Mouse (Mus musculus) hindbrain, embryonic 15.5 days (tissue): ENCODE results near the gene Rab31. TPM values are rescaled to one million over a fixed set of nuclear protein-coding genes. Genes with fewer than 3 reads are reported as not detected.

Source experiments
- ATAC-seq: fragments of 200-750 bp; cut with Nextera tagmentation; 2 replicates; pipeline ENCODE4 v1.8.0; 2017; ENCODE audit warnings: low read depth, moderate number of reproducible peaks, moderate TSS enrichment; ENCODE audit not compliant: low FRiP score
- H3K27ac ChIP-seq: fragments of 300-500 bp; sonication (generic); replicated peaks from 2 replicates; pipeline ENCODE4 v1.5.1; 2015; ENCODE audit warnings: mild to moderate bottlenecking, inconsistent platforms
- H3K27me3 ChIP-seq: fragments of 300-500 bp; sonication (generic); 2 replicates; pipeline ENCODE4 v1.6.1; 2015; ENCODE audit warnings: control low read depth, inconsistent platforms
- H3K36me3 ChIP-seq: fragments of 300-500 bp; sonication (generic); 2 replicates; pipeline ENCODE4 v1.6.1; 2015; ENCODE audit warnings: control low read depth, inconsistent platforms
- H3K4me1 ChIP-seq: fragments of 300-500 bp; sonication (generic); replicated peaks from 2 replicates; pipeline ENCODE4 v1.6.1; 2015; ENCODE audit warnings: control low read depth, inconsistent platforms
- H3K4me2 ChIP-seq: fragments of 300-500 bp; sonication (generic); 2 replicates; pipeline ENCODE4 v1.6.1; 2015; ENCODE audit warnings: moderate library complexity, mild to moderate bottlenecking, inconsistent platforms
- H3K4me3 ChIP-seq: fragments of 300-500 bp; sonication (generic); 2 replicates; pipeline ENCODE4 v1.5.1; 2015; ENCODE audit warnings: mild to moderate bottlenecking, inconsistent platforms
- H3K9ac ChIP-seq: fragments of 300-500 bp; sonication (generic); 2 replicates; pipeline ENCODE4 v1.6.1; 2015; ENCODE audit warnings: inconsistent platforms
- H3K9me3 ChIP-seq: fragments of 300-500 bp; sonication (generic); 2 replicates; pipeline ENCODE4 v1.6.1; 2016; ENCODE audit warnings: control low read depth, inconsistent platforms
- WGBS: fragments of 180-500 bp; shearing (Covaris S2); methylation state at CpG from one replicate; pipeline ENCODE4 v1.1.7; 2015; 5-methylcytosine and 5-hydroxymethylcytosine counted together
- polyA plus RNA-seq: library from polyadenylated mRNA; unstranded; fragments of >200 nt; fragmentation: Nextera tagmentation; extraction: Ambion mirVana; gene quantifications from 2 replicates; pipeline ENCODE4 v1.2.1, GENCODE M21; 2015

The Rab31 gene
- polyA plus RNA-seq, 1 experiment from 2014 or later: 72.8 TPM

GRCm38 (mm10) chr17:65667792-65668191, 104.8 kb downstream of the Rab31 start:
- no peaks in the 10 kb centered on the region for H3K27me3 ChIP-seq
- 91% methylated on average over 14 of the region's 14 CpGs for WGBS
- no peak overlapping the region for H3K4me2 ChIP-seq
- no peaks in the 10 kb centered on the region for H3K9me3 ChIP-seq
- no peak overlapping the region for H3K9ac ChIP-seq
- H3K36me3 ChIP-seq: no peaks in the 10 kb centered on the region
- no peaks in the 10 kb centered on the region for H3K4me1 ChIP-seq
- H3K27ac ChIP-seq: no peak overlapping the region
- H3K4me3 ChIP-seq: no peak overlapping the region
- no peak for ATAC-seq

DNA sequence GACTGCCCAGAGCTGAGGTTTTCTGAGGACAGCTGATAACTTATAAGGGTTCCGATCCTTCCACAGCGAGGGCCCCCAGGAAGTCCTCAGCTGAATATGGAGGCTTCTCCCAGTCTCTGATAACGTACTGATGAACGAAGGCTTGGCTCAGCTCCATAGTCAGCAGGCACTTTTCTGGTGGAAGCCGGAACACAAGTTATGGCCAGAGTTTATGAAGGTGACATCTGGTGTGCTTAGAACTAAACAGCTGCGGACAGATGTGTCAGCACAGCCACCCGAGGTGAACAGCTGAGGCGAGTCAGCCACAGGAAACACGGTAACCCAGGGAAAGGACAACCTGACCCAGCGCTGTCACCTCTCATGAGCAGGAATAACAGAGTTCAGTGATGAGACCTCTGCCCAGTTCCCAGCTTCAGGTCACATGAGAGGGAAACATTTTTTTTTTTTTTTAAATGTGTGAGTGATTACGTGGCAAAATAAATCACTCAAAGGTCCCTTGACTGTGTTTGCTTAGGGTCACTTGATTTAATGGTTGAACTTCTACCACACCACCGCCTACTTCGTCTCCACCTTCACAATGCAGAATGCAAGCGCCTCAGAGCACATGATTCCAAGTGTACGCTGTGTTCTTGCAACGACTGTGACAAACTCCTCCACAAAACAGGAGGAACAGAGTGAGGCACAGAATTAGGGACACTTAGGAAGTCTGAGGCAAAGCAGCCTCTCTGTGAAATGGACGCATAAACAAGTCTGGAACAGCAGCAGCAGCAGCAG, 106.0 kb downstream of the Rab31 start:
- ATAC-seq: no peak
- 84% methylated on average over 17 of the region's 17 CpGs for WGBS
- Histone ChIP-seq H3K4me2 (no peak overlapping the region), H3K27me3 (no peaks in the 10 kb centered on the region), H3K9me3 (no peaks in the 10 kb centered on the region), H3K36me3 (no peaks in the 10 kb centered on the region), H3K27ac (no peak overlapping the region), H3K4me3 (no peak overlapping the region), H3K9ac (no peak overlapping the region), H3K4me1 (no peaks in the 10 kb centered on the region)

DNA sequence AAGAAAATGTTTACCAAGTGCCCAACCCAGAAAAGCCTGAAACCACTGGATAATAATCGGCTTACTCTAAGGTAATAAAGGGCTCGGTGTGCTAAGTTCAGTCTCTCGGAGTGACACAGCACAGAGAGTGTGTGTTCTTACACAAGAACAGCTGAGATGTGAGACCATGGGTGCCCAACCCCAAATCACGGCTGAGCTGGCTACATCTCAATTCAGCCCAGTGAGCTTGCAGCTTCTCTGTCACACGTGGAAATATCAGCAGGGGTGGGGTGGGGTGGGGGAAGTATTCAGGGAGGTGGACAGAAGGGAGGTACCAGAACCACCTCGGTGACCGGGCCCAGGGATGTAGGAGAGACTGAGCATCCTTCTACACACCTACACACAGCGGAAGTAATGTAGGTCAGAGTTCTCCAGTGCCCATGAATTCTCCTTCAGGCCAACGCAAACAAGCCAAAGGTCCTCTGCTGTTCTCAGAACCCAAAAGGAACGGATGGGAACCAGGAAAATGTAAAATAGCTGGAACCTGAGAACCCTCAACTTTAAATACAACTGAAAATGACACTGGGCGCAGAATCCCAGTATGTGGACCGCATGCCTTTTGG, 106.7 kb downstream of the Rab31 start:
- WGBS: 89% methylated on average over 12 of the region's 12 CpGs
- Histone ChIP-seq H3K36me3 (no peaks in the 10 kb centered on the region), H3K27ac (no peak overlapping the region), H3K4me2 (no peak overlapping the region), H3K27me3 (no peaks in the 10 kb centered on the region), H3K4me1 (no peaks in the 10 kb centered on the region), H3K4me3 (no peak overlapping the region), H3K9ac (no peak overlapping the region), H3K9me3 (no peaks in the 10 kb centered on the region)
- ATAC-seq: no peak

GRCm38 (mm10) chr17:65663329-65664078, 109.0 kb downstream of the Rab31 start:
- Histone ChIP-seq H3K4me1 (no peaks in the 10 kb centered on the region), H3K4me2 (no peak overlapping the region), H3K9ac (no peak overlapping the region), H3K9me3 (no peaks in the 10 kb centered on the region), H3K27ac (no peak overlapping the region), H3K27me3 (no peaks in the 10 kb centered on the region), H3K36me3 (no peaks in the 10 kb centered on the region), H3K4me3 (no peak overlapping the region)
- 79% methylated on average over 14 of the region's 14 CpGs for WGBS
- ATAC-seq: no peak

- H3K36me3 ChIP-seq: no peaks in the 10 kb centered on the region
- H3K4me2 ChIP-seq: no peak overlapping the region
- no peak overlapping the region for H3K4me3 ChIP-seq
- no peaks in the 10 kb centered on the region for H3K9me3 ChIP-seq
- 92% methylated on average over 3 of the region's 3 CpGs for WGBS
- no peaks in the 10 kb centered on the region for H3K4me1 ChIP-seq
- no peaks in the 10 kb centered on the region for H3K27me3 ChIP-seq
- H3K9ac ChIP-seq: no peak overlapping the region
- ATAC-seq: no peak
- no peak overlapping the region for H3K27ac ChIP-seq
Measured at GRCm38 (mm10) chr17:65662662-65663061, 109.9 kb downstream of the Rab31 start.

GRCm38 (mm10) chr17:65658416-65658815, 114.1 kb downstream of the Rab31 start:
- Histone ChIP-seq H3K36me3 (no peaks in the 10 kb centered on the region), H3K27ac (no peak overlapping the region), H3K9me3 (no peaks in the 10 kb centered on the region), H3K27me3 (no peaks in the 10 kb centered on the region), H3K4me3 (no peak overlapping the region), H3K4me2 (no peak overlapping the region), H3K9ac (no peak overlapping the region), H3K4me1 (no peaks in the 10 kb centered on the region)
- WGBS: 98% methylated on average over 2 of the region's 2 CpGs
- ATAC-seq: no peak

DNA sequence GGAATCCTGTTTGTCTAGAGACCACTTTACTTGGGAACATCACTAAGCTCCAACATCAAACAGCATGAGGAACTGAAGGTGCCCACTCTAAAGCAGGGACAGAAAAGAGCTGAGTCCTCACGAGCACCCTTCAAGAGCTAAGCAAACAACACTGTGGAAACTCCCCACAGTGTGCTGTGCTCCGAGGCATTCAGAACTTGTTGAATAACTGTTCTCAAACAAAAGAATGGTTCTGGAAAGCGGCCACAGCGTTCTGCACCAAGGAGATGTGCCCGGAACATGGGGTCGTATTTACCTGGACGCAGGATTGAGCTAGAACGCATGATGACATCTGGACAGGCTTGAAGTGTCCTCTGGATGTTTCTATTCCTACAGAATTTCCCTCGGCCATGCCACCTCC, 114.6 kb downstream of the Rab31 start:
- no peak for ATAC-seq
- no peaks in the 10 kb centered on the region for H3K36me3 ChIP-seq
- no peaks in the 10 kb centered on the region for H3K27me3 ChIP-seq
- 85% methylated on average over 9 of the region's 9 CpGs for WGBS
- H3K9me3 ChIP-seq: no peaks in the 10 kb centered on the region
- no peak overlapping the region for H3K27ac ChIP-seq
- no peaks in the 10 kb centered on the region for H3K4me1 ChIP-seq
- H3K4me2 ChIP-seq: no peak overlapping the region
- no peak overlapping the region for H3K4me3 ChIP-seq
- H3K9ac ChIP-seq: no peak overlapping the region

- Histone ChIP-seq H3K9ac (no peak overlapping the region), H3K4me3 (no peak overlapping the region), H3K36me3 (0 out of 2 replicates have a peak, but pooled peaks cover 5% of the 10 kb centered on the region), H3K4me2 (no peak overlapping the region), H3K27ac (no peak overlapping the region), H3K27me3 (no peaks in the 10 kb centered on the region), H3K9me3 (no peaks in the 10 kb centered on the region), H3K4me1 (no peaks in the 10 kb centered on the region)
- 92% methylated on average over 6 of the region's 6 CpGs for WGBS
- no peak for ATAC-seq
Measured at GRCm38 (mm10) chr17:65656731-65657130, 115.8 kb downstream of the Rab31 start.

DNA sequence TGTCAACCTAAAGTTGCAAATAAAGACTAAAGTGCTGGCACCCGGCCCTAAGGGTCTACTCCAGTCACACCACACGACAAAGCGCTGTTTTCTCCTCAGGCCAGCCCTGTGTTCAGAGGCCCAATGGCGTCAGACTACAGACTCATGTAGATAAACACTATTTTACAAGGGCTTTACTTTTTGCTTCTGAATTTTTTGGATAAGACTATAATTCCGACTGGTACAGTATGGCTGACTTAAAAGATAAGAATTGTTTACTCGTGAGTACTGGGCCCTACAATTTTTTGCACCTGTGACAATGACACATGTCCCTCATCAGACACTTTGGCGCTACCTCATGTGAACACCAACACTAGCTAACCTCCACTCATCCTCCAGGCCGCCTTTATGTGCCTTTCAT, 116.5 kb downstream of the Rab31 start:
- no peak overlapping the region for H3K27ac ChIP-seq
- no peak for ATAC-seq
- no peaks in the 10 kb centered on the region for H3K4me1 ChIP-seq
- no peaks in the 10 kb centered on the region for H3K9me3 ChIP-seq
- no peaks in the 10 kb centered on the region for H3K27me3 ChIP-seq
- WGBS: 87% methylated on average over 8 of the region's 8 CpGs
- no peak overlapping the region for H3K9ac ChIP-seq
- H3K36me3 ChIP-seq: 0 out of 2 replicates have a peak, but pooled peaks cover 5% of the 10 kb centered on the region
- H3K4me3 ChIP-seq: no peak overlapping the region
- H3K4me2 ChIP-seq: no peak overlapping the region

- no peaks in the 10 kb centered on the region for H3K27me3 ChIP-seq
- no peak overlapping the region for H3K4me2 ChIP-seq
- no peak for ATAC-seq
- H3K4me1 ChIP-seq: no peaks in the 10 kb centered on the region
- no peaks in the 10 kb centered on the region for H3K9me3 ChIP-seq
- WGBS: 58% methylated on average over 4 of the region's 4 CpGs
- no peak overlapping the region for H3K27ac ChIP-seq
- H3K9ac ChIP-seq: no peak overlapping the region
- H3K36me3 ChIP-seq: 0 out of 2 replicates have a peak, but pooled peaks cover 5% of the 10 kb centered on the region
- no peak overlapping the region for H3K4me3 ChIP-seq
Measured at GRCm38 (mm10) chr17:65655608-65656007, 116.9 kb downstream of the Rab31 start.

DNA sequence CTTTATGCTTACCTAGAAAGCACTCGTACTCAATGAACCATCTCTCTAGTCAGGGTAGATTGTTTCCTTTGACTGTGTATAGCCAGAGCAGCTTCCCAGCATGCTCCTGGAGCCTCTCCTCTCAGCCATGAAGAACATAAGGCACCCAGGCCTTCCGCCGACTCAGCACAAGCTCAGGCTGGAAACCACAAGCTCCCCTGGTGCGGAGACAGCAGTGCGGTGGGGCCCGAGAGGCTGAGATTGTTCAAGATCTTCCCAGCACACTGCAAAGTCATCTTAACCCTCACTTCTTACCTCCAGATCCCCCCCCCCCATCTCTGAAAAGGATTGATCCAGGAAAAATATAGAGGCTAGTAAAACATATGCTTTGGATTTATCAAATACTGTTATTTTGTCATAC, 122.0 kb downstream of the Rab31 start:
- WGBS: 84% methylated on average over 6 of the region's 6 CpGs
- no peak overlapping the region for H3K27ac ChIP-seq
- no peak overlapping the region for H3K4me2 ChIP-seq
- no peak for ATAC-seq
- H3K4me1 ChIP-seq: no peaks in the 10 kb centered on the region
- H3K36me3 ChIP-seq: 0 out of 2 replicates have a peak, but pooled peaks cover 5% of the 10 kb centered on the region
- no peaks in the 10 kb centered on the region for H3K9me3 ChIP-seq
- H3K4me3 ChIP-seq: no peak overlapping the region
- no peaks in the 10 kb centered on the region for H3K27me3 ChIP-seq
- H3K9ac ChIP-seq: no peak overlapping the region

DNA sequence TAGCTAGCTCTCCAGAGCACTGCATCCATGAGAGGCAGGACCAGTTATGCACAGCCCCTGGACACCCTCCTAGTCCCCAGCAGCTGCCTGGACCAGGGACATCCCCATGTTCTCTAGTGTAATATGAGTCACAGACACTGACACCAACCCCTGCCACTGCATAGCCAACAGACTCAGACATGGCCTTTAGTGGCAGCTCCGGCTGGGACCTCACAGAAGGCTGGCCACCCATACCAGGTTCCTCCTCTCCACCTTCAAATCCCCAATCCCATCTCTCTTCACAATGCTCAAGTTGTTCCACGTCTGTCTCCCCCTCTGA, 123.4 kb downstream of the Rab31 start:
- H3K9ac ChIP-seq: no peak overlapping the region
- no peak overlapping the region for H3K4me2 ChIP-seq
- WGBS: 100% methylated on average over 2 of the region's 2 CpGs
- H3K36me3 ChIP-seq: 0 out of 2 replicates have a peak, but pooled peaks cover 5% of the 10 kb centered on the region
- H3K4me3 ChIP-seq: no peak overlapping the region
- H3K27me3 ChIP-seq: no peaks in the 10 kb centered on the region
- no peaks in the 10 kb centered on the region for H3K9me3 ChIP-seq
- H3K27ac ChIP-seq: no peak overlapping the region
- ATAC-seq: no peak
- no peaks in the 10 kb centered on the region for H3K4me1 ChIP-seq
